Mouse (Mus musculus): ENCODE measurements around the gene Il10rb. TPM values are rescaled to one million over a fixed set of nuclear protein-coding genes. Genes with fewer than 3 reads are reported as not detected.

The Il10rb gene
- 72.8 and 76.9 TPM in 2 replicates for total RNA-seq (2023)

GRCm38 (mm10) chr16:91405640-91406584 lies at the start of gene Il10rb:
Gene Il10rb, plus strand, starts transcription at chr16:91406164.

DNA sequence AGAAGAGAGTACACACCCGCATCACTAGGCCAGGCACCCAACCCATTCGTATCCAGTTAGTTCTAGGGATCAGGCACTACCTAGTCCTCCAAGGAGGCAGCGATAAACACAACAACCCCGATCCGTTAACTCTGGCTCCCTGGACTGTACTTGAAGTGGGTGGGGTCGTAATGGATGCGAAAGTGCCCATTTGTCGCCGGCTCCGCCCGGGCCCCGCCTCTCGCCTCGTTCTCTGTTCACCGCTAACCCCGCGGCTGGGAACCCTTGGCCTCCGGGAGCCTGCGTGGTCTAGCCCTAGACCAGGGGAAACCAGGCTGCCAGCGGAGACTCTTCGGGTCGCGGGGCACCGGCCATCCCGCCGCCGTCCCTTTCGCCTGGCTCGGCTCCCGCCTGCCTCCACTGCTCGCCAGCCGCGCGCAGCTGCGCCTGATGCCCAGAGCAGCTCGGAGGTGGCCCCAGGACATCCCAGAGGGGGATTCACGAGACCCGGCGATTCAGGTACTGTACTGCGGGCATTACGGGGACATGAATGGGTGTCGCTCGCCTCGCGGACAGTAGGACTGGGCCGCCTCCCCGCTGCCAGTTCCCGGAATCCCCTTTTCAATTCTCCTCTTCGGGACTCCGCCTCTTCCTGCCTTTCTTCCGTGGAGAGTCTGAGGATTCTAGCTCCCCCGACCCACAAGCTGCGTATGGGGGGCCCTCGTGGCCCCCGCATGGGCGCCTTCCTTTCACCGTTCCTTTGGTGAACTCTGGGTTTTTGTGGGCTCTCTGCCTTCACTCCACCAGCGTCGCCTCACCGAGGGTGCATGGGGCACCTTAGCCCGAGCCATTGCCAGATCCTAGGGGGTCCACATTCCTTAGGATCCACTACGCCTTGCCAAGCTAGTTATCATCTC lies 33.1 kb upstream of the Il10rb start, which contains the start of gene Ifnar2:
Gene Ifnar2 (plus strand): TSS at position 207 of the 896 bp plus-strand sequence.

DNA sequence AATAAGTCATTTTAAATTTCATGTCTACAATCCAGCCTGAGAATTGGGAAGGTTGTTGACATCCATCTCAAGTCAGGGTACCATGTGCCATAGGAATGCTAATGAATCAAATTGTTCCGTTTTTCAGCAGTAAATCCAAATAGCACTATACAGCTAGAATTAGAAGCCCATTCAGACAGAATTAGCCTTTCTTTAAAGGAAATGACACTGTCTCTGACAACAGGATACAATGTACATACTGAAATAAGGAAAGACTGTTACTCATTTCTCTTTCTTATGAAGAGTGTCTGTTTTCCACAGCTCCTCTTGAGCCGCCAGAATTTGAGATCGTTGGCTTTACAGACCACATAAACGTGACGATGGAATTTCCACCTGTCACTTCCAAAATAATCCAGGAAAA lies 14.5 kb upstream of the Il10rb start, which contains the start of gene Gm21970:
Gene Gm21970 (plus strand): TSS at position 301 of the 400 bp plus-strand sequence.

Other genes with a start within 250 kb of the Il10rb start
- gene Olig2, start 180.7 kb upstream of the Il10rb start, total RNA-seq (2023) = not detected in 2 replicates
- not detected in 2 replicates for gene Olig1, start 136.4 kb upstream of the Il10rb start, total RNA-seq (2023)
- 131 and 175 TPM in 2 replicates for gene Ifnar2, start 33.4 kb upstream of the Il10rb start, total RNA-seq (2023)
- 0.54 TPM in 1 of 2 replicates, not detected in the other for gene Gm21970, start 14.4 kb upstream of the Il10rb start, total RNA-seq (2023)
- gene Ifnar1, start 79.1 kb downstream of the Il10rb start, total RNA-seq (2023) = 87.2 and 88.5 TPM in 2 replicates
- 70.6 and 86.9 TPM in 2 replicates for gene Ifngr2, start 140.9 kb downstream of the Il10rb start, total RNA-seq (2023)
- gene Tmem50b, start 191.6 kb downstream of the Il10rb start, total RNA-seq (2023) = 67.7 and 77.7 TPM in 2 replicates
- gene Dnajc28, start 212.9 kb downstream of the Il10rb start, total RNA-seq (2023) = 1.2 and 1.4 TPM in 2 replicates
- gene Gart, start 240.8 kb downstream of the Il10rb start, total RNA-seq (2023) = 31.4 and 36.9 TPM in 2 replicates
- 396 and 530 TPM in 2 replicates for gene Son, start 241.3 kb downstream of the Il10rb start, total RNA-seq (2023)